Mouse (Mus musculus) megakaryocyte, embryonic 14.5 days (primary cell): ENCODE results near the gene Maged1.

Experiments used
- FLI1 ChIP-seq: IDR thresholded peaks from 2 replicates; pipeline ENCODE4 v1.6.1; 2012; ENCODE audit warnings: low read length, inconsistent platforms, mixed read lengths
- GATA1 ChIP-seq: IDR thresholded peaks from 3 replicates; pipeline ENCODE4 v1.6.1; 2012; ENCODE audit warnings: mixed read lengths, low read length, inconsistent platforms, borderline replicate concordance

DNA sequence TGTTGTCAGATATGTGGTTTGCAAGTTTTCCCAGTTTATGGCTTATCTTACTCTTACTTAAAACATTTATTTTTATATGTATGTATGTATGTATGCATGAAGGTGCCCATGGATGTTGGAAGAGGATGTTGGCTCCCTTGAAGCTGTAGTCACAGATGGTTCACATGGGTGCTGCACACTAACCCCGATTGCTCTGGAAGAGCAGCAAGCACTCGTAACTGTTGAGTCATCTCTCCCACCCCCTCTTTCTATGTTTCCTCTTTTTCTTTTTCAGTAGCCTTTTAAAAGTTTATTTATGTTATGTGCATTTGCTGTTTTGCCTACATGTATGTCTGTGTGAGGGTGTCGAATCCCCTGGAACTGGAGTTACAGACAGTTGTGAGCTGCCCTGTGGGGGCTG, 4.0 kb upstream of the Maged1 start:
- TF ChIP-seq GATA1 (no peak), FLI1 (no peak)
